In genomic region chr11:97789727-97790126, GRCm38 (mm10) we compare ENCODE assay signal across 39 mouse cellular contexts. TPM values are rescaled to one million over a fixed set of nuclear protein-coding genes. Genes with fewer than 3 reads are reported as not detected.
"Had no signal": no experiment of that assay in that cellular context is flagged by ENCODE, and none has a peak within 500 bp of the region (broad histone marks: within the 10 kb centered on the region; RNA-seq: fewer than 3 reads in every experiment).

No protein-coding gene starts in this region.

- H3K27me3 ChIP-seq: limb, embryonic 12.5 days; limb, embryonic 13.5 days; limb, embryonic 15.5 days; liver, embryonic 12.5 days; liver, embryonic 13.5 days; liver, embryonic 15.5 days; lung, embryonic 15.5 days; megakaryocyte, embryonic 14.5 days; midbrain, embryonic 12.5 days; midbrain, embryonic 13.5 days; midbrain, embryonic 15.5 days; neural tube, embryonic 12.5 days had no signal

- H3K36me3 ChIP-seq: limb, embryonic 10.5 days; limb, embryonic 12.5 days; limb, embryonic 13.5 days; limb, embryonic 15.5 days; liver, embryonic 12.5 days; liver, embryonic 13.5 days; liver, embryonic 15.5 days; lung, embryonic 15.5 days; midbrain, embryonic 10.5 days; midbrain, embryonic 12.5 days; midbrain, embryonic 13.5 days; midbrain, embryonic 15.5 days; neural tube, embryonic 12.5 days had no signal

- ATAC-seq: liver, embryonic 12.5 days; liver, postnatal 0 days; lung, postnatal 0 days; midbrain, embryonic 13.5 days; midbrain, embryonic 15.5 days; midbrain, embryonic 16.5 days had no signal

- H3K9ac ChIP-seq: limb, embryonic 12.5 days; limb, embryonic 13.5 days; limb, embryonic 15.5 days; liver, embryonic 12.5 days; liver, embryonic 13.5 days; liver, embryonic 14.5 days; liver, embryonic 15.5 days; liver, postnatal 0 days; lung, embryonic 14.5 days; lung, embryonic 15.5 days; midbrain, embryonic 12.5 days; midbrain, embryonic 13.5 days; midbrain, embryonic 15.5 days; neural tube, embryonic 12.5 days had no signal

- DNase-seq: left cerebral cortex, postnatal 4 days; liver; liver, embryonic 13.5 days; liver, postnatal 0 days; lung, adult 18-20 months; lung, adult 2 months; lung, embryonic 14.5 days; lung, postnatal 10 days; lung, postnatal 14 days; lung, postnatal 36 days; lung, postnatal 4 days; midbrain, embryonic 14.5 days had no signal

- H3K4me3 ChIP-seq: left cerebral cortex, adult 2 months; limb, embryonic 10.5 days; limb, embryonic 12.5 days; limb, embryonic 13.5 days; limb, embryonic 15.5 days; liver, embryonic 12.5 days; liver, embryonic 13.5 days; liver, embryonic 15.5 days; lung, embryonic 15.5 days; megakaryocyte, embryonic 14.5 days; midbrain, embryonic 10.5 days; midbrain, embryonic 12.5 days; midbrain, embryonic 13.5 days; midbrain, embryonic 15.5 days; myocyte; neural tube, embryonic 12.5 days had no signal

- H3K4me1 ChIP-seq: limb, embryonic 10.5 days; limb, embryonic 12.5 days; limb, embryonic 13.5 days; limb, embryonic 15.5 days; liver, embryonic 12.5 days; liver, embryonic 13.5 days; liver, embryonic 15.5 days; lung, embryonic 15.5 days; midbrain, embryonic 10.5 days; midbrain, embryonic 12.5 days; midbrain, embryonic 13.5 days; midbrain, embryonic 15.5 days; neural tube, embryonic 12.5 days had no signal

- H3K4me2 ChIP-seq: limb, embryonic 12.5 days; limb, embryonic 13.5 days; limb, embryonic 15.5 days; liver, embryonic 11.5 days; liver, embryonic 12.5 days; liver, embryonic 13.5 days; liver, embryonic 15.5 days; lung, embryonic 14.5 days; lung, embryonic 15.5 days; midbrain, embryonic 12.5 days; midbrain, embryonic 13.5 days; midbrain, embryonic 15.5 days; neural tube, embryonic 12.5 days had no signal

- H3K27ac ChIP-seq: left cerebral cortex, adult 2 months; limb, embryonic 10.5 days; limb, embryonic 12.5 days; limb, embryonic 13.5 days; limb, embryonic 15.5 days; liver, embryonic 12.5 days; liver, embryonic 13.5 days; liver, embryonic 14.5 days; liver, embryonic 15.5 days; lung, embryonic 15.5 days; macrophage; midbrain, embryonic 10.5 days; midbrain, embryonic 12.5 days; midbrain, embryonic 13.5 days; midbrain, embryonic 15.5 days; neural tube, embryonic 12.5 days had no signal

- H3K9me3 ChIP-seq: limb, embryonic 10.5 days; limb, embryonic 12.5 days; limb, embryonic 13.5 days; limb, embryonic 15.5 days; liver, embryonic 12.5 days; liver, embryonic 13.5 days; liver, embryonic 15.5 days; lung, embryonic 15.5 days; megakaryocyte, embryonic 14.5 days; midbrain, embryonic 10.5 days; midbrain, embryonic 12.5 days; midbrain, embryonic 13.5 days; midbrain, embryonic 15.5 days; neural tube, embryonic 12.5 days had no signal

RNA-seq across cellular contexts. Expression of gene 1700001P01Rik, which starts 14.0 kb away (rescaled TPM):
- total RNA-seq: liver, adult 2 months; megakaryocyte, adult 5-6 weeks; megakaryocyte-erythroid progenitor cell, adult 5-6 weeks; monocyte, adult 5-6 weeks had no signal
- polyA plus RNA-seq: limb, embryonic 11.5 days; limb, embryonic 12.5 days; liver, adult 2 months; liver, embryonic 11.5 days; liver, embryonic 12.5 days; liver, embryonic 15.5 days; liver, embryonic 16.5 days; liver, postnatal 0 days; lung, embryonic 14.5 days; lung, postnatal 0 days; macrophage; midbrain, embryonic 14.5 days; neural tube, embryonic 11.5 days had no signal
